Mouse (Mus musculus) MEL (cell line): ENCODE data around the gene Dnaja2. TPM values are rescaled to one million over a fixed set of nuclear protein-coding genes. Genes with fewer than 3 reads are reported as not detected.

Experiments
- DNase-seq: peaks from one replicate; pipeline ENCODE4 v3.0.0; 2011; ENCODE audit warnings: low read depth, low spot score
- H3K27ac ChIP-seq: 2 replicates; pipeline ENCODE4 v1.5.1; 2012; ENCODE audit warnings: low read depth, mild to moderate bottlenecking, control low read depth, low read length, moderate library complexity; ENCODE audit not compliant: control insufficient read depth
- H3K27me3 ChIP-seq, 2 experiments: fragments of 150-350 bp in 1 of 2; sonication (generic) in 1 of 2; 2 replicates each; pipeline ENCODE4 v1.6.1; 2012; ENCODE audit warnings: low read length in 2 of 2, mild to moderate bottlenecking in 2 of 2, improper control_type of control experiment in 1 of 2, moderate library complexity in 1 of 2; ENCODE audit not compliant: insufficient read depth in 2 of 2, control insufficient read depth in 1 of 2
- H3K36me3 ChIP-seq, 2 experiments: 2 replicates each; pipeline ENCODE4 v1.6.1; 2012 to 2014; ENCODE audit warnings: low read length in 2 of 2, improper control_type of control experiment in 1 of 2, inconsistent platforms in 1 of 2, mild to moderate bottlenecking in 1 of 2; ENCODE audit not compliant: insufficient read depth in 2 of 2, control insufficient read depth in 1 of 2
- H3K4me1 ChIP-seq, 2 experiments: fragments of 150-350 bp in 1 of 2; sonication (generic) in 1 of 2; 2 replicates each; pipeline ENCODE4 v1.6.1; 2012; ENCODE audit warnings: low read length in 2 of 2, improper control_type of control experiment in 1 of 2, mild to moderate bottlenecking in 1 of 2; ENCODE audit not compliant: insufficient read depth in 2 of 2, control insufficient read depth in 1 of 2
- H3K4me3 ChIP-seq, 2 experiments: fragments of 150-350 bp in 1 of 2; sonication (generic) in 1 of 2; 2 replicates each; pipeline ENCODE4 v1.5.1; 2012; ENCODE audit warnings: low read depth in 2 of 2, low read length in 2 of 2, mild to moderate bottlenecking in 2 of 2, moderate library complexity in 2 of 2, control low read depth in 1 of 2, improper control_type of control experiment in 1 of 2; ENCODE audit not compliant: control insufficient read depth in 1 of 2, insufficient read depth in 1 of 2
- H3K79me2 ChIP-seq: 2 replicates; pipeline ENCODE4 v1.6.1; 2012; ENCODE audit warnings: mild to moderate bottlenecking, low read length, moderate library complexity; ENCODE audit not compliant: control insufficient read depth, poor library complexity, insufficient read depth
- H3K9ac ChIP-seq: 2 replicates; pipeline ENCODE4 v1.6.1; 2012; ENCODE audit warnings: low read depth, mild to moderate bottlenecking, control low read depth, low read length, moderate library complexity; ENCODE audit not compliant: control insufficient read depth, poor library complexity, severe bottlenecking
- H3K9me3 ChIP-seq: fragments of 150-350 bp; sonication (generic); replicated peaks from 2 replicates; pipeline ENCODE4 v1.6.1; 2012; ENCODE audit warnings: mild to moderate bottlenecking, low read length, improper control_type of control experiment, moderate library complexity; ENCODE audit not compliant: insufficient read depth
- BHLHE40 ChIP-seq: IDR thresholded peaks from 2 replicates; pipeline ENCODE4 v1.6.1; 2012; ENCODE audit warnings: low read depth, mild to moderate bottlenecking, inconsistent platforms, low read length, improper control_type of control experiment, borderline replicate concordance
- CHD1 ChIP-seq: IDR thresholded peaks from 2 replicates; pipeline ENCODE4 v1.6.1; 2012; ENCODE audit warnings: low read depth, mild to moderate bottlenecking, inconsistent platforms, low read length, improper control_type of control experiment
- CHD2 ChIP-seq: IDR thresholded peaks from 2 replicates; pipeline ENCODE4 v1.6.1; 2011; ENCODE audit warnings: low read length, improper control_type of control experiment
- ELF1 ChIP-seq: IDR thresholded peaks from 2 replicates; pipeline ENCODE4 v1.6.1; 2014; ENCODE audit warnings: low read depth, mild to moderate bottlenecking, inconsistent platforms, low read length, improper control_type of control experiment, moderate library complexity
- EP300 ChIP-seq, 2 experiments: IDR thresholded peaks; 2 replicates each; pipeline ENCODE4 v1.6.1; 2011; ENCODE audit warnings: improper control_type of control experiment in 2 of 2, low read length in 2 of 2, low read depth in 1 of 2, mild to moderate bottlenecking in 1 of 2
- ETS1 ChIP-seq: IDR thresholded peaks from 2 replicates; pipeline ENCODE4 v1.6.1; 2012; ENCODE audit warnings: low read depth, mild to moderate bottlenecking, inconsistent platforms, low read length, improper control_type of control experiment, moderate library complexity
- GABPA ChIP-seq: IDR thresholded peaks from 2 replicates; pipeline ENCODE4 v1.6.1; 2012; ENCODE audit warnings: low read depth, mild to moderate bottlenecking, inconsistent platforms, low read length, improper control_type of control experiment, moderate library complexity
- GATA1 ChIP-seq: IDR thresholded peaks from 2 replicates; pipeline ENCODE4 v1.6.1; 2011; ENCODE audit warnings: low read depth, low read length, improper control_type of control experiment
- HCFC1 ChIP-seq: IDR thresholded peaks from 2 replicates; pipeline ENCODE4 v1.6.1; 2012; ENCODE audit warnings: low read depth, mild to moderate bottlenecking, inconsistent platforms, low read length, improper control_type of control experiment, moderate library complexity
- KAT2A ChIP-seq: conservative IDR thresholded peaks from 2 replicates; pipeline ENCODE4 v1.6.1; 2012; ENCODE audit warnings: low read depth, low read length, improper control_type of control experiment, inconsistent platforms
- MAFK ChIP-seq: IDR thresholded peaks from 2 replicates; pipeline ENCODE4 v1.6.1; 2011; ENCODE audit warnings: low read depth, mild to moderate bottlenecking, low read length, improper control_type of control experiment, borderline replicate concordance
- MXI1 ChIP-seq: IDR thresholded peaks from 2 replicates; pipeline ENCODE4 v1.6.1; 2011; ENCODE audit warnings: mild to moderate bottlenecking, low read depth, low read length, improper control_type of control experiment
- MYB ChIP-seq: IDR thresholded peaks from 2 replicates; pipeline ENCODE4 v1.6.1; 2011; ENCODE audit warnings: mild to moderate bottlenecking, low read depth, low read length, improper control_type of control experiment
- NELFE ChIP-seq: IDR thresholded peaks from 2 replicates; pipeline ENCODE4 v1.6.1; 2011; ENCODE audit warnings: low read depth, low read length, improper control_type of control experiment
- NRF1 ChIP-seq: IDR thresholded peaks from 2 replicates; pipeline ENCODE4 v1.6.1; 2014; ENCODE audit warnings: low read depth, mild to moderate bottlenecking, inconsistent platforms, low read length, improper control_type of control experiment, moderate library complexity; ENCODE audit not compliant: poor library complexity, insufficient read depth, severe bottlenecking
- POLR2A ChIP-seq, 2 experiments: IDR thresholded peaks; 2 replicates each; pipeline ENCODE4 v1.6.1; 2011 to 2012; ENCODE audit warnings: low read length in 2 of 2, mild to moderate bottlenecking in 2 of 2, control low read depth in 1 of 2, improper control_type of control experiment in 1 of 2, low read depth in 1 of 2, moderate library complexity in 1 of 2; ENCODE audit not compliant: control insufficient read depth in 1 of 2, insufficient read depth in 1 of 2, poor library complexity in 1 of 2
- POLR2AphosphoS5 ChIP-seq: IDR thresholded peaks from 2 replicates; pipeline ENCODE4 v1.6.1; 2012; ENCODE audit warnings: low read depth, borderline replicate concordance, mild to moderate bottlenecking, inconsistent platforms, low read length, moderate library complexity, mixed read lengths
- RAD21 ChIP-seq: IDR thresholded peaks from 2 replicates; pipeline ENCODE4 v1.6.1; 2011; ENCODE audit warnings: mild to moderate bottlenecking, low read depth, low read length, improper control_type of control experiment
- SMC3 ChIP-seq: IDR thresholded peaks from 2 replicates; pipeline ENCODE4 v1.6.1; 2011; ENCODE audit warnings: low read depth, low read length, improper control_type of control experiment
- TCF12 ChIP-seq: IDR thresholded peaks from 2 replicates; pipeline ENCODE4 v1.6.1; 2014; ENCODE audit warnings: low read depth, mild to moderate bottlenecking, inconsistent platforms, low read length, improper control_type of control experiment, moderate library complexity
- USF2 ChIP-seq, 2 experiments: IDR thresholded peaks; 2 replicates each; pipeline ENCODE4 v1.6.1; 2011 to 2012; ENCODE audit warnings: improper control_type of control experiment in 2 of 2, low read length in 2 of 2, borderline replicate concordance in 1 of 2, inconsistent platforms in 1 of 2, low read depth in 1 of 2, mild to moderate bottlenecking in 1 of 2; ENCODE audit not compliant: insufficient read depth in 1 of 2
- ZC3H11A ChIP-seq: IDR thresholded peaks from 2 replicates; pipeline ENCODE4 v1.6.1; 2012; ENCODE audit warnings: low read depth, mild to moderate bottlenecking, inconsistent platforms, low read length, improper control_type of control experiment
- ZNF384 ChIP-seq: IDR thresholded peaks from 2 replicates; pipeline ENCODE4 v1.6.1; 2012; ENCODE audit warnings: low read depth, mild to moderate bottlenecking, inconsistent platforms, low read length, improper control_type of control experiment
- polyA plus RNA-seq, 2 experiments: library from polyadenylated mRNA; stranded (reverse) in 1 of 2; unstranded in 1 of 2; fragments of >175 nt in 1 of 2; fragments of >200 nt in 1 of 2; gene quantifications; 2 replicates each; pipeline versions ENCODE4 v1.2.1 to v1.2.4; 2012; ENCODE audit warnings: low replicate concordance in 2 of 2, low read depth in 1 of 2; ENCODE audit not compliant: insufficient read length in 2 of 2, insufficient read depth in 1 of 2, missing spikeins in 1 of 2
- total RNA-seq: library from RNA; depleted of rRNA; stranded (reverse); fragments of 300-350 nt; gene quantifications from 2 replicates; pipeline ENCODE4 v1.2.3, GENCODE M21; 2012

Gene Dnaja2
- total and polyA plus RNA-seq, 3 experiments, result 189 to 307 TPM; not detected in 1

DNA sequence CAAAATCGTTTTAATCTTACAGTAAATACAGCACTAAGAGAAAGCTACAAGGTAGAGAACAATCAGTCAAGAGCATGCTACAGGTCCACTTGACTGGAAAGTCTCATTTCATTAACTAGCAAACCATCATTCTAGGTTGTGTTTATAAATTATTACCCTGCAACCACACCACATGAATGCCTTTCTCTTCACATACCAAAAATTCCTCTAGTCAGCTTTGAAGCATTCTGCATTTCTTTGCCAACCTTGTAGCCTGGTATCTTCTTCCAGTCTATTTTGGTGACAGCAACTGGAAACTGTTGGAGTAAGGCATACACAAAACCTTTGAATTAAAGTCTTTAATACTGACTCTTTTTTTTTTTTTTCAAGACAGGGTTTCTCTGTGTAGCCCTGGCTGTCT is 36.4 kb upstream of the Dnaja2 start:
- no peaks in the 10 kb centered on the region for H3K27me3 ChIP-seq
- DNase-seq, result no peak
- TF ChIP-seq ELF1 (no peak), ETS1 (no peak), POLR2A (IDR thresholded peaks at IDR 0.05; ENCODE audit: control insufficient read depth in 1 of 2, insufficient read depth in 1 of 2, low read depth in 1 of 2, low read length in 2 of 2, poor library complexity in 1 of 2) (no peak), RAD21 (no peak), EP300 (IDR thresholded peaks at IDR 0.05; ENCODE audit: low read depth in 1 of 2, low read length in 2 of 2) (no peak), HCFC1 (no peak), KAT2A (no peak), ZC3H11A (no peak)
- TF ChIP-seq, all 39 proteins: peak for 0
- Histone ChIP-seq H3K79me2 (no peaks in the 10 kb centered on the region), H3K36me3 (no peaks in the 10 kb centered on the region), H3K4me3 (no peak overlapping the region), H3K27ac (no peak overlapping the region), H3K9me3 (no peaks in the 10 kb centered on the region), H3K9ac (no peak overlapping the region), H3K4me1 (no peaks in the 10 kb centered on the region)

DNA sequence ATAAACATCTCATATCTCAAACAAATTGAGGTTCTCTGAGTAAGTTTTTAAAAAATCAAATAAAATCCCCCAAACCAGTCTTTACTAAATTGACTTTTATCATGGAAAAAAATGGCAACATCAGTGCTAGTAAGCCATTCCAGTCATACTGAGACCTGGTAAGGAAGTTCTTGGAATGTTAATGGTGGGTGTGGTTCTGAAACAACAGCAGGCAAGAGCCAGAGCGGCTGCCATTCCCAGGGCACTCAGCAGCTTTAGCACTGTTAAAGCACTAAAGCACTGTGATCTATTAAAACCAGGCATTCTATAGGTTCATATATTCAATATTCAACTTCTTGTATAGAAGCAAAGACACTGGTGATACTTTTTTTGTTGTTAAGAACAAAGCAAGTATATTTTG is 35.1 kb upstream of the Dnaja2 start:
- Histone ChIP-seq H3K79me2 (no peaks in the 10 kb centered on the region), H3K9ac (no peak overlapping the region), H3K27ac (no peak overlapping the region), H3K4me3 (no peak overlapping the region), H3K4me1 (no peaks in the 10 kb centered on the region), H3K27me3 (no peaks in the 10 kb centered on the region), H3K9me3 (no peaks in the 10 kb centered on the region)
- TF ChIP-seq GABPA, result no peak
- no peak for TF ChIP-seq BHLHE40
- no peak for TF ChIP-seq TCF12
- no peak for TF ChIP-seq NRF1
- no peak for TF ChIP-seq MYB
- TF ChIP-seq CHD2, result no peak
- TF ChIP-seq NELFE, result no peak
- TF ChIP-seq GATA1, result no peak
- no peak for TF ChIP-seq EP300 (IDR thresholded peaks at IDR 0.05; ENCODE audit: low read depth in 1 of 2, low read length in 2 of 2)
- no peak for TF ChIP-seq USF2 (IDR thresholded peaks at IDR 0.05; ENCODE audit: borderline replicate concordance in 1 of 2, insufficient read depth in 1 of 2, low read depth in 1 of 2, low read length in 2 of 2)
- no peak for TF ChIP-seq POLR2AphosphoS5
- TF ChIP-seq MXI1, result no peak
- TF ChIP-seq SMC3, result no peak
- no peak for TF ChIP-seq ZNF384
- no peak for TF ChIP-seq CHD1
- TF ChIP-seq MAFK, result no peak
- TF ChIP-seq, all 39 proteins: peak for 0
- no peak for DNase-seq
- H3K36me3 ChIP-seq, result no peaks in the 10 kb centered on the region
